Mouse (Mus musculus) liver, embryonic 12.5 days (tissue): Measurements from ENCODE around the gene Nudc. TPM values are rescaled to one million over a fixed set of nuclear protein-coding genes. Genes with fewer than 3 reads are reported as not detected.
A peak's percentile ranks its signal among the peaks of the same experiment; 100 is the strongest.

Experiments used
- ATAC-seq: fragments of 200-750 bp; cut with Nextera tagmentation; 2 replicates; pipeline ENCODE4 v1.8.0; 2017; ENCODE audit warnings: moderate number of reproducible peaks, mild to moderate bottlenecking, moderate library complexity
- H3K27ac ChIP-seq: fragments of 300-500 bp; sonication (generic); 2 replicates; pipeline ENCODE4 v1.5.1; 2016; ENCODE audit warnings: mild to moderate bottlenecking
- H3K27me3 ChIP-seq: fragments of 300-500 bp; sonication (generic); replicated peaks from 2 replicates; pipeline ENCODE4 v1.6.1; 2016; ENCODE audit warnings: mild to moderate bottlenecking, moderate library complexity
- H3K36me3 ChIP-seq: fragments of 300-500 bp; sonication (generic); 2 replicates; pipeline ENCODE4 v1.6.1; 2016; ENCODE audit warnings: mild to moderate bottlenecking, moderate library complexity
- H3K4me1 ChIP-seq: fragments of 300-500 bp; sonication (generic); 2 replicates; pipeline ENCODE4 v1.6.1; 2016
- H3K4me2 ChIP-seq: fragments of 300-500 bp; sonication (generic); 2 replicates; pipeline ENCODE4 v1.6.1; 2016; ENCODE audit warnings: mild to moderate bottlenecking, moderate library complexity
- H3K4me3 ChIP-seq: fragments of 300-500 bp; sonication (generic); 2 replicates; pipeline ENCODE4 v1.5.1; 2016; ENCODE audit warnings: mild to moderate bottlenecking, moderate library complexity
- H3K9ac ChIP-seq: fragments of 300-500 bp; sonication (generic); 2 replicates; pipeline ENCODE4 v1.6.1; 2016; ENCODE audit warnings: mild to moderate bottlenecking, moderate library complexity
- H3K9me3 ChIP-seq: fragments of 300-500 bp; sonication (generic); replicated peaks from 2 replicates; pipeline ENCODE4 v1.6.1; 2016; ENCODE audit warnings: mild to moderate bottlenecking, moderate library complexity
- WGBS: fragments of 180-500 bp; shearing (Covaris S2); methylation state at CpG from one replicate; pipeline ENCODE4 v1.1.7; 2016; ENCODE audit not compliant: insufficient replicate concordance; 5-methylcytosine and 5-hydroxymethylcytosine counted together
- microRNA-seq: library from miRNA; unstranded; fragments of <30 nt; microRNA quantifications from one replicate; pipeline ENCODE4, GENCODE M21; 2017
- polyA plus RNA-seq: library from polyadenylated mRNA; unstranded; fragments of >200 nt; fragmentation: Nextera tagmentation; extraction: Ambion mirVana; gene quantifications from 2 replicates; pipeline ENCODE4 v1.2.1, GENCODE M21; 2016

Gene Nudc
- polyA plus RNA-seq, 1 experiment from 2014 or later, result 299 TPM

DNA sequence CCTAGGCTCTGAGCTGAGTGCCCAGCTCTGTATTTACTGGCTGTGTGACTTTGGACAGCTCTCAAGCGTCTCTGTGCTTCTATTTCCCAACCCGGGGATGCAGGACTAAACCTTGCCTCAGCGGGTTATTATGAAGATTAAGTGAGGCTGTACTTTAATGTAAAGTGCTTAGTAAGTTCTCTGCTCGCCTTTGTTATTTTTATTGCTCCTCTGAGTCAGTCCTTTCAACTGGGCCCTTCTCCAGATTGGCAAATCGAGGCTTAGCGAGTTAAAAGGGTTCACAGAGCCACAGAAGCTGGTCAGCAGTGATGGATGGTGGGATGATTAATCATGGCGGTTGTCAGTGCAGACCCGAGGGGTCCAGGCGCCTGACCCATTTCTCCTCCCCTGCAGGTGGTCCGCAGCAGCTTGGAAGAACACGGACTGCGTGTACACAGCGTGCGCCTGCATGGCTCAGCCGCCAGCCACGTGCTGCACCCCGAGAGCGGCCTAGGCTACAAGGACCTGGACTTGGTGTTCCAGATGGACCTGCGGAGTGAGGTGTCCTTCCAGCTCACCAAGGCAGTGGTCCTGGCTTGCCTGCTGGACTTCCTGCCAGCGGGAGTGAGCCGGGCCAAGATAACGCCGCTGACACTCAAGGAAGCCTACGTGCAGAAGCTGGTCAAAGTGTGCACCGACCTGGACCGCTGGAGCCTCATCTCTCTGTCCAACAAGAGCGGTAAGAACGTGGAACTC, 59.9 kb downstream of the Nudc start:
- H3K4me1 ChIP-seq, result peaks cover 30% of the 10 kb centered on the region
- ATAC-seq, result no peak
- no peak overlapping the region for H3K4me2 ChIP-seq
- H3K4me3 ChIP-seq, result no peak overlapping the region
- H3K9me3 ChIP-seq, result no peaks in the 10 kb centered on the region
- no peak overlapping the region for H3K27ac ChIP-seq
- no peaks in the 10 kb centered on the region for H3K36me3 ChIP-seq
- 75% methylated on average over 28 of the region's 28 CpGs for whole genome bisulfite sequencing
- peaks cover 60% of the 10 kb centered on the region for H3K27me3 ChIP-seq
- no peak overlapping the region for H3K9ac ChIP-seq

DNA sequence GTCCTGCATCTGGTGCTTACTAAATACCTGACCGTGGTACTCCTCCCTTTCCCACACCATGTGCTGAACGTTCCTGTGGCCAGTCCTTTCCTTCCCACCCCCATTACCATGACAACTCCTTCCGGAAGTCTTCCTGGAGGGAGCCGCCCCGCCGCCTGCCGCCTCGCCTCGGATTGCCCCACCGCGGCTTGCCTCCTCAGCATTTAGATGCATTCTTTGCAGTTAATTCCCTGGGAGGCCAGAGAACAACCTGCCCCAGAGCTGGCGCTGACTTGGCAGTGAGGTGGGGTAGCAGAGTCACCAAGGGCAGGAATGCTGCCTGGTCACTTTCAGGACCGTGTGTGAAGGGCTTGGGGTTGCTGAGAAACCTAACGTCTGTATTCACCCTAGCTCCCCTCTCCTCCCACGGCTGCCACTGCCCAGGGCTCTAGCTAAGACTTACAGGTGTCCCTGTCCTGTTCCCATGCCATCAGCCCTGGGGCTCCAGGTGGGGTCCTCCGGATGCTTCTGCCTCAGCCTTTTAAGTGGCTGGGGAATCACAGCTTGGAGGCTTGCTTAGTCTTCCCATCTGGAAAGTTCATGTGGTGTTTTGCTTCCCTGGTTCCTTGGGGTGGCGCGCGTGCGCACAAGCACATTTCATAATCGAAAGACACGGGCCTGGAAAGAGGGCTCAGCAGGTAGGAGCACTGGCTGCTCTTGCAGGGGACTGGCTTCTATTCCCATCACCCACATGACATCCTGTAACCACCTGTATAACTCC, 61.4 kb downstream of the Nudc start:
- Histone ChIP-seq H3K9ac (no peak overlapping the region), H3K27me3 (peaks cover 73% of the 10 kb centered on the region), H3K4me3 (no peak overlapping the region), H3K27ac (no peak overlapping the region), H3K36me3 (no peaks in the 10 kb centered on the region), H3K9me3 (no peaks in the 10 kb centered on the region), H3K4me1 (peaks cover 34% of the 10 kb centered on the region), H3K4me2 (peak overlapping the region; percentile 14)
- ATAC-seq, result no peak
- 10% methylated on average over 22 of the region's 22 CpGs for WGBS

Small RNAs within 50 kb of the gene (microRNA-seq; reads per million reads assigned to microRNA genes)
- not detected for gene Gm23158

Other genes starting within 250 kb of the Nudc start
- gene Wdtc1, start 192.5 kb downstream of the Nudc start, polyA plus RNA-seq, result 10.0 and 11.2 TPM in 2 replicates
- 4.2 and 4.9 TPM in 2 replicates for gene Slc9a1, start 176.3 kb downstream of the Nudc start, polyA plus RNA-seq
- gene Tent5b, start 65.9 kb downstream of the Nudc start, polyA plus RNA-seq, result 0.06 TPM in 1 of 2 replicates, not detected in the other
- gene Trnp1, start 47.4 kb downstream of the Nudc start, polyA plus RNA-seq, result 0.14 and 0.27 TPM in 2 replicates
- 0.26 and 0.44 TPM in 2 replicates for gene Kdf1, start 27.0 kb downstream of the Nudc start, polyA plus RNA-seq
- gene Nr0b2, start 7.4 kb upstream of the Nudc start, polyA plus RNA-seq, result 0.56 and 0.77 TPM in 2 replicates
- gene Gpatch3, start 28.7 kb upstream of the Nudc start, polyA plus RNA-seq, result 7.8 and 8.9 TPM in 2 replicates
- gene Gpn2, start 38.4 kb upstream of the Nudc start, polyA plus RNA-seq, result 15.2 and 16.2 TPM in 2 replicates
- gene Sfn, start 56.2 kb upstream of the Nudc start, polyA plus RNA-seq, result 0.21 and 0.81 TPM in 2 replicates
- gene Zdhhc18, start 104.2 kb upstream of the Nudc start, polyA plus RNA-seq, result 4.6 and 5.5 TPM in 2 replicates
- 7.0 and 10.0 TPM in 2 replicates for gene Pigv, start 126.7 kb upstream of the Nudc start, polyA plus RNA-seq
- gene Arid1a, start 210.8 kb upstream of the Nudc start, polyA plus RNA-seq, result 14.7 TPM in 2 replicates